Mouse (Mus musculus): ENCODE data around the gene Gramd1c.

The Gramd1c gene

DNA sequence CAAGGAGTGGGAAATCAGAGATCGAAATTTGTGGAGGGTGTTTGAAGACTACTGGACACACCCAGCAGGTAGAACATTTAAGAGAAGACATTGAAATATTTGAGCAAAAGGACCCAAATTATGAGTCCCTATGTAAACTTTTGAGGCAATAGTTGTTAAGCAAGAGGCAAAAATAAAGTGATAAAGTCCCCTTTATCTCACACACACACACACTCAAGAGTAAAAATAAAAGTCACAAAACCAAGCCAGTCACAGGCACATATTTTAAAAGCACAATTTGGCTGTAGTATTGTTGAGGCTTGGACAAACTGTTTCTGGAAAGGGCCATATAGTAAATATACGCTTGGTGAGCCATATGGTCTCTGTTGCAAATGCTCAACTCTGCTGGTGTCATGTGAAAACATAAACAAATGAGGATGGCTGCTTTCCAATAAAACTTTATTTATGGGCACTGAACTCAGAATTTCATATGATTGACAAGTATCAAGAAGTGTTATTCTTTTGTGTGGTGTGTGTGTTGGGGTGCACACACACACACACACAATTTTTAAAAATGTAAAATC lies 44.1 kb downstream of the Gramd1c start:
- no peak for DNase-seq (ENCODE audit: low spot score in 2 of 2)

DNA sequence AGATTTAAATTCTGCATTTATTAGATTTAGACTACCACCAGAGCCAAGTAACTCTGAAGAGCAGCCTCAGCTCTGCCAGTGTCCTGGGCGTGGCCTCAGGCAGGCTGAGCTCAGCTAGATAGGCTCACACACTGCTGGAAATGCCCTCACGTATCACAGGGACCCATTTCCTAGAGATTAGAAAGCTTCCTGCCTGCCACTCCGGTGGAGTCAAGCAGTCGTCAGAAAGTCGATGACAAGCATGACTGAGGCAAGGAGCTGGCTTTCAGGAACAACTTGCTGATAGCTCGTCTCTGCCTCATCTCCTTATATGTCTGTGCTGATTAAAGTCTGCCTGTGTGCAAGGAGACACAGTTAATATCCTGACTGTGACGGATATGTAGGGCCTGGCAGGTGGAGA lies 44.8 kb downstream of the Gramd1c start:
- peak in 1 of 2 experiments; percentile 56 for DNase-seq (ENCODE audit: low spot score in 2 of 2)

DNA sequence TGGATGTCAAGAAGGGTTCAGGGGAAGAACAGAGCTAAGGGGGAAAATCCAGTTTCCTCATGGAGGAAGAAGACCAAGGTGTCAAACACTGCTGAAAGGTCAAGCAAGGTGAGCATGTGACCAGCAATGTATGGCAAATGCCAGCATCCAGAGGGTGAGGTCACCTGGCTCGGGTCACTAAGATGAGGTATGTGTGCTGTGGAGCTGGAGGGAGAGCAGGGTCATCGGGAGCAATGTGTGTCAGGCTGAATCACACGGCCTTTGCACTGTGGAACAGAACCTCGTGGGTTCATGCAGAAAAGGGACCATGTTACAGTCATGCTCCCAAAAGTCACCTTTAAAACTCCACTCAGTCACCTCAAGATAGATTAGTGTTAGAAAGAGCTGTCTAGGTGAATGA lies 45.4 kb downstream of the Gramd1c start:
- DNase-seq (ENCODE audit: low spot score in 2 of 2) = no peak

DNA sequence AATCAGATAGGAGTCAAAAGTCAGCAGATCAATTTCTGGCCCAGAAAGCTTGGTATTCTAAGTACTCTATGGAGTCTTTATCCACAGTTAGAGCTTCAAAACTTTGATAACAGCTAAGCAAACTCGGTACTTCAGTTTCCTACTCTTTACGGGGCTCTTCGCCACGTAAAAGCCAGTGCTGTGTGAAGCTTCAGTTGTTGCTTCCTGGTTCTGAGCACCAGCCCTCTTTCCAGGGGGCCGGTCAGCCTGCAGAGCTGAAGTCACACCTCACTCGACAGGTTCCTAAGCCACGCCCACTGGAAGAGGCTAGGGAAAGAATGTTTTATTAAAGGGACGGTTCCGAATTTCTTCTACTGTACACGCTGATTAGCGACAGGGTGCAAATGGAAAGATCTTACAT lies 47.0 kb downstream of the Gramd1c start:
- DNase-seq (ENCODE audit: low spot score in 2 of 2) = peak in 1 of 2 experiments; percentile 56

DNA sequence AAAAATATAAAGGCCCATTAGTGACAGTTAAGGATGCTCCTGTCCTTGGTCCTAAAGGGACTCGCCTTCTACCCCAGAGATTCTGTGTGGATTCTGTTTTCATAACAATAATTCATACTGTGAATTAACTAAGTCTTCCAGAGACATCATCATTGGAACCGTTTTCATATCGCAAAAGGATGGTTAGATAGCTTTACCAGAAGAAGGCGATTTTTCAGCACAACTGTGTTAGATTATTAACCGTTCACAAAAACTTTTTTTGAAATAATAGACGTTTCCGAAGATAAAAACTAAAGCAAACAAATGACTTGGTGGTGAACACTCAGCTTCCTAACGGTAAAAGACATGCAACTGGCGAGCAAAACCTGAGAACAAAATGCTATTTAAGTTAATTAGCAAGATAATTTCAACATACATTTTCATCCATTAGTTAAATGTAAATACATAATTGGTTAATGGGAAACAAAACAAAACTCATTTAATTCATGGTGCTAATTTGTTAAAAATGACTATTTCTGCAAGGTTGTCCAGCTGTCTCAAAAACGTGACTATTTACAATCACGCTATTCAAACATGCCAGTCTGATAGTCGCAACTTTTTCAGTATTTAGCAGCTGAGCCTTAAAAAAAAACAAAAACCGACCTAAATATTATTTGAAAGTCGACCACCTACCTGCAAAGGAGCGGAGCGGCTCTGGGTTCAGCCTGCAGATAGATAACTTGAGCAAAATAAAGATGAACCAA lies 47.6 kb downstream of the Gramd1c start:
- DNase-seq (ENCODE audit: low spot score in 2 of 2) = no peak

DNA sequence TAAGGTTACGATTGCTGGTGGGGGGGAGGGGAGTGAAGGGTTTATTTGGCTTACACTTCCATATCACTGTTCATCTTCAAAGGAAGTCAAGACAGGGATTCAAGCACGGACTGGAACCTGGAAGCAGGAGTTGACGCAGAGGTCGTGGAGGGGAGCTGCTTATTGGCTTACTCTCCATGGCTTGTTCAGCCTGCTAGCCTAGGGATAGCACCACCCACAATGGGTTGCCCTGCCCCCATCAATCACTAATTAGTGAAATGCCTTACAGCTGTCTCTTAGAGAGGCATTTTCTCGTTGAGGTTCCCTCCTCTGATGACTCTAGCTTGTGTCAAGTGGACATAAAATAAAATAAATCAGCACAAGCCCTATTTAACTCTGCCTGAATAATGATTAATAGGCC lies 52.1 kb downstream of the Gramd1c start:
- DNase-seq (ENCODE audit: low spot score in 2 of 2) = no peak

DNA sequence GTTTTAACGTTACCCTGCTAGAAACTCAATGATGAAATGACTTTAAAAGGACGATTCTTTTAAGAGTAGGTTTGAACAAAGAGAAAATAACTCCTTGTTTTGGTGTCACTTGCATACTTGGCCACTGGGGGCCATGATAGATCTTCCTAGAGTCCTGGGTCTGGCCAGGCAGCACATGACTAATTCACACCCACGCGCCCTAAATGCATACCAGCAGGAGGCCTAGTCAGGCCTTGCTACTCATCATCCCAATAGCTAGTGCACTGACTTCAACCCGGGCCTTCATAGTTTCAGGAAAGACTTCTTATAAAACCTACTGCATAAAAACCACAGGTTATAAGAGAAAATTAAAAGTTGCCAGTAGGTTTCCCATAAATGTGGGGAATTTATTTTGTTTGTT lies 61.1 kb downstream of the Gramd1c start:
- DNase-seq (ENCODE audit: low spot score in 2 of 2) = no peak

DNA sequence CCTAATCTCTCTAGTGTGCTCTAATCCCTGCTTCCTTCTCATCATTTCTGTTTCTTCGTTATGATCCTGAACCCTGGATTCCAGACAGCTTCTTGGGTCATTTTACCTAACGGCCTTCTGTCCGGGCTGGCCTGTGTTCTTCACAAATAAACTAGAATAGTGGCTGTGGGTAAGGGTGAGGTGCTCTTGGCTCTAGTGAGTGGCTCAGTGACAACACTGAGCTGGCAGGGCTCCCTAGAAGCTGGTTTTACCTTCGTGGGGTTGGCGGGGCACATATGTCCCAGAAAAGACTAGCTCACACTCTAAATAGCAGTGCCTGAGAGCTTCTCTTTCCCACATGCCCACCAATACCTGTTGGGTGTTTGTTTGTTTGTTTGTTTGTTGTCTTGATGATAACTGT lies 63.6 kb downstream of the Gramd1c start:
- DNase-seq (ENCODE audit: low spot score in 2 of 2) = no peak

DNA sequence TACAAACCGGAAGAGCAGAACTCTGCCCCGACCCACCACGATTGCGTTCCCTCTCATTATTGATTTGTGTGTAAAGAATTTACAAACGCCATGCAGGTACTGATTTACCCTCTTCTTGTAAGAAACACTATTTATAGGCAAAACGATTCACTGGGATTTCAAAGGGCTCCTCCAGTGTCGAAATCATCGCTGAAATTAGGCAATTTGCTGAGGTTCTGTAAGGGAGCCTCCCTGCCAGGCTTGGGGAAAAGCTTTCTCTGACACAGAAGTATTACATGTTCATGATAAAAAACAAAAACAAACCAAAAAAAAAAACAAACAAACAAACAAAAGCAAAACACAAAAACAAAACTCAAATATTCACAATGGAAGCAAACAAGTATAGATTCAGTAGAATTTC lies 64.0 kb downstream of the Gramd1c start:
- DNase-seq (ENCODE audit: low spot score in 2 of 2) = no peak

DNA sequence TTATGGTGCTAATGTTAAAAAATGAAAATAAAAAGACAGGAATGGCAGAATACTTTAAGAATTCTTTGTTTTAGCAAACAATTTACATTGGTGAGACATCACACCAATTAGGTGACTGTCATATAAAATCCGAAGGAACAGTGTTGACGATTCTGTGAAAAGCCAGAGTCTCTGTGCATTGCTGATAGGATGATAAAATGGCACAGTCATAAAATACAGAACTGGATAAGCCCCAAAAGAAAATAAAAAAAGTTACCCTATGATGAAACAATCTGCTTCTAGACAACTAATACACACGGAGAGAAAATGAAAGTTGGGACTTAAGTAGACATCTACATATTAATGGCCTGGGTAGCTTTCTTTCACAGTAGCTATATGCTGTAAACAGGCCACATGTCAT lies 68.5 kb downstream of the Gramd1c start:
- DNase-seq (ENCODE audit: low spot score in 2 of 2) = no peak

DNA sequence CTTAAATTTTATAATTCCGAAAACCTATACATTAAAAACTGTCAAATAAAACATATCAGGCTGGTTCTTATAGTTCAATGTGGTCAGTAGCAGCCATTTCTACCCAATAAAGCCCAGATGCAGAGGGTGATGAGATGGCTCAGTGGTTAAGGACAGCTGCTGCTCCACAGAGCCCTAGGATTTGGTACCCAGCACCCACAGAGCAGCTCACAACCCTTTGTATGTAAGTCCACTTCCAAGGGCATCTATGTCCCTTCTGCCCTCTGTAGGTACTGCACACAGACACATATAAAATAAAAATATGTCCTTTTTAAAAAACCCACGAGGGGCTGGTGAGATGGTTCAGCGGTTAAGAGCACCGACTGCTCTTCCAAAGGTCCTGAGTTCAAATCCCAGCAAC lies 76.8 kb downstream of the Gramd1c start:
- DNase-seq (ENCODE audit: low spot score in 2 of 2) = no peak

DNA sequence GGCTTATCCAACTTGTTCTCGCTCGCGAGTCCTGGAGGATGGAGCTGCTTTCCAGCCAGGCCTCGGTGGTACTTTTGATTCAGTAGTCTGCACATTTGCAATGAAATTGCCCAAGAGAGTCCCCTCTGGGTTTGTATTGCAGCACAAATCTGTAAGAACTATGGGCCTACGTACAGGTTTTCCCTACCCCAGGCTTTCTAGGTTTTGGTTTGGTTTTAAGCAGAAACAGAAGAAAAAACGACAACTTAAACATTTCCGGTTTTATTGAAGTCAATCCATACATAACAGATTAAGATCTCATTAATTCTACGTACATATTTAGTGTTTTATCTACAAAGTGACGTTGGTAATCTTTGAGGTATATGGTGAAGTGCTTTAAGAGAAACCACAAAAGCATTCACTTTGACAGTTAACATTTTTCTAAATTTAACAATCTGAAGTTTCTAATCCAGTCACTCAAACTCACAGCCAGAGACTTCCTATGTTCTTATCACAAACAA lies 83.0 kb downstream of the Gramd1c start:
- no peak for DNase-seq (ENCODE audit: low spot score in 2 of 2)

DNA sequence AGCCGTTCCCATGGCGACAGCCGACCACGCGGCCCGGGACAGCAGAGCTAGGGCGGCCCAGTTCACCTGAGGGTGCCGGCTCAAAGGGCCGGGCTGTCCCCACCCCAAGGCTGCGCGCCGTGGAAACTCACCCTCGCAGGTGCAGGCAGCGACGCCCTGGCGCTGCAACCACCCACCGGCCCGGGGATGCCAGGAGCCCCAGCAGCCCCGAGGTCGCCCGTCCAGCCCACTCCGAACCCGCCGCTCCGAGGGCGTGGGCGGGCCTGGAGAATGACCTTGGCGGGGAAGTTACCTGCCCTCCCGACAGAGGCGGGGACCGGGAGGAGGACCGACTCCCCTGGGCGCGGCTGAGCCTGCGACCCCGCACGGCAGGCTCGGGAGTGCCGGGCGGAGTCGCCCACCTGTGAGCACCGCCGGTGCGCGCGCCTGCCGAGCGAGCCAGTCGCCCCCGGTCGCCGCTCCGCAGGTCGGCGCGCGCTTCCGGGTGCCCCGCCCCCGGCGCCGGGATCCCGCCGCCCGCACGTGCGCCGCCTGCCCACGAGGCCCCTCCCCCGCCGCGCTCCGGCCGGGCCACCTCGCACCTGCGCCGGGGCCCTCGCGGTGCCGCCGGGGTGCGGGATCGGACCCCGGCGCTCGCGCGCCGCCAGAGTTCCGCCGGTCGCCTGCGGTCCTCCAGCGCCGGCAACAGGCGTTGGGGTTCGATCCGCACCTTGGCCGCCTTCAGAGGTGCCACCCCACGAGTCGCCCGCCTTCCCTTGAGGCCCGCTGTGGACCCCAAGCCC lies 83.6 kb downstream of the Gramd1c start, which contains the start of gene Zdhhc23:
Gene Zdhhc23 (minus strand): TSS at position 464 of the 782 bp plus-strand sequence.
- DNase-seq (ENCODE audit: low spot score in 2 of 2) = peak; percentile 24 to 54

DNA sequence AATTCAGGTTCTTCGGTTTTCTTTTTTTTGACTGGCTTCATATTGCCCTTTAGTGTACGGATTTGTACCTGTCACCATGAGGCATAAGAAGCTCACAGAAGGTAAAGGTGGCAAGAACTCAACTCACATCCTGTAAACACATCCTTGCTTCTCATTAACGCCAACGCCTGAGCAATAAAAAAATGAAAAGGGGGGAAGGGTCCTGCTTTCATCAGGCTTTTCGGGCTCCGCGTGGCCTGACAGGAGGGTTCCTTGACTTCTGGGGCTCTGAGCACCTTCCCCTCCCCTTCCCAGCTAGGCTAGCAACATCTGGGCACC lies 84.2 kb downstream of the Gramd1c start:
- DNase-seq (ENCODE audit: low spot score in 2 of 2) = no peak

DNA sequence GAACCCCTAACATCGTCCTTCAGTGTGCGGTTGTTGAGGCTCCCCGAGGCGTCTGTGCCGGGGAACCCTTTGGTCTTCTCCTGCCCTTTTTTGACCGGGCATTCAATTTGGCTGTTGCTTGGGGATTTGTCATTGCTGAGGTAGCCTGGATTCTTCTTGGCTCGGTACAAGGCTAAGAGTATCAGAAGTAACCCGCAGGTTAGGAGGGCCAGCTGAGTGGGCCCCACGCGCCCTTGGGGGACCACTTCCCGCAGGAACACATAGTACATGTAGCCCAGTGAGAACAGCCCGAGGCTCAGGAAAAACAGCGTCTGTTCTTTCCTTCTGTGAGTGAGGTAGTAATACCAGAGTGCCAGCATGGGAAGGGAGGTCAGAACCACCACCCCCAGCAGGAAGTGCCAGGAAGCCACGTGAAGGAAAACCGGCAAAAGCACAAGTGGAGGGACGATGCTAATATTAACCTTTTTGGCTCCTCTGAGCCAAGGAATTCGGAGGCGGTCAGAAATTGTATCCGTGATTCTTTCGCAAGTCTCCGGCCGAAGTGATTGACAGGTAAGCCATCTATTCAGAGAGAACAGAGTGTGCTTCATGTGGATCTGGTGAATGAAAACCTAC lies 89.4 kb downstream of the Gramd1c start:
- no peak for DNase-seq (ENCODE audit: low spot score in 2 of 2)

DNA sequence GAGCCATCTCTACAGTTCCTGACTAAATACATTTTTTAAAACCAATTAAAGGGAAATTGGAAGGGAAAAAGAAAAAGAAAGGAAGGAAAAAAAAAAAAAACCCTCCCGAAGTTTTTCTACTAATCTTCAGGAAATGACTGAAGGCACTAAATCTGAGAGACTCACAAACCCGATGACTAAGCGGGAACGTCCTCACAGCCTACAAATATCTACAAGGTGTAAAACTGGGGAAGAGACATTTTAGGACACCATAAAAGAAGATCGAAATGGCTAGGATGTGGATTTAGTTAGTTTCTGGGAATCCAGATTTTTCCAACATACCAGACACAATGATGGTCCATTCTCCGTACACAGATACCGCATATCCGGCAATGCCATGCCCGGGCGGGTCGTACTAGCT lies 90.0 kb downstream of the Gramd1c start:
- DNase-seq (ENCODE audit: low spot score in 2 of 2) = no peak

DNA sequence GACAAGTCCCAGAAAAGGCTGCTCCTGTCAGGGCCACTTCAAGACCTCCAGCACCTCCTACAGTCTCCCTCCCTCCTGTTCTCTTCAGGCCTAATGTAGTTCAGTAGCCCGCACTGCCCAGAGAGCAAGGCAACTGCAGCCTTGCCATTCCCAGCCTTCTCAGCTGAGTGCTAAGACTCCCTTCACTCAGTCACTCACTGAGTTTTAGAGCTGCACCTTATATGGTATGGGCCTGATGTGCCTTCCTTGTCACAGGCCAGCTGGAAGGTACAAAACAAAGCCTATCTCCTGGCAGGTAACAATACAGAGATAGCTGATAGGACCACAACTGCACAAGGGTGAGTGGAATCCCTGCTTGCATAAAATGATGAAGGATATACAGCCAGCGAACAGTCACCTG lies 90.8 kb downstream of the Gramd1c start:
- no peak for DNase-seq (ENCODE audit: low spot score in 2 of 2)

DNA sequence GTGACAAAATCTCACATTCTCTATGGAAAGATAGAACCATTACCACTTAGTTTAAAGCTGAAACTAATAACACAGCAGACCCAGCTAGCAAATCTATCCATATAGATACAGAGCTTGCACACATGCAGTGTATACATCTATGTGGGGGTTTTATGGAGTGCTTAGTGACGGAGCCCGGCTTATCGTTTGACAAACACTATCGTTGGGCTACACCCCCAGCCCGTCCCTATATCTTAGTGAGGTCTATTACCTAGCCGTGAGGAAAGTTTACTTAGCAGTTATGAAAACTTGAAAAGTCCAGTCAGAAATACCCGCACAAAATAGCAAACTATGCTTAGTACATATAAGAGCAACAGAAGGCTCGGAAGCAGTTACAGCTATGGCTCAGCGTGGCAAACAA lies 91.4 kb downstream of the Gramd1c start:
- no peak for DNase-seq (ENCODE audit: low spot score in 2 of 2)

DNA sequence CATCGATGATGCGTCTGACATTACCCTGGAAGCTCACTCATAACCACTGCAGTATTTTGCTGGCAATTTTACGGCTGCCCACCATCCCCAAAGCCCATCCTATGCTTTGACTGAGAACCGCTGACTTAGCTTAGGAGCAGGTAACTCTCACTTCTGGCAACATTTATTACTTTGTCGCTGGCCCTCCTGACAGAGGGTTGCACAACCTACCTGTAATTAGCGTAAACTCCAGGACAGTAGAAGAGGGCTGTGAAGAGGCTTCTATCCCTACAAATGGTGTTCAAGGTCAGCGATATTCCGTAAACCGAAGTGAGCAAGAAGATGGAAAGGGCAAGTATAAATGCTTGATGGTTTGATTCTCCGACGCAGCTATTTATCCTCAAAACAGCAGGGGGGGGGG lies 92.0 kb downstream of the Gramd1c start:
- DNase-seq (ENCODE audit: low spot score in 2 of 2) = no peak

DNA sequence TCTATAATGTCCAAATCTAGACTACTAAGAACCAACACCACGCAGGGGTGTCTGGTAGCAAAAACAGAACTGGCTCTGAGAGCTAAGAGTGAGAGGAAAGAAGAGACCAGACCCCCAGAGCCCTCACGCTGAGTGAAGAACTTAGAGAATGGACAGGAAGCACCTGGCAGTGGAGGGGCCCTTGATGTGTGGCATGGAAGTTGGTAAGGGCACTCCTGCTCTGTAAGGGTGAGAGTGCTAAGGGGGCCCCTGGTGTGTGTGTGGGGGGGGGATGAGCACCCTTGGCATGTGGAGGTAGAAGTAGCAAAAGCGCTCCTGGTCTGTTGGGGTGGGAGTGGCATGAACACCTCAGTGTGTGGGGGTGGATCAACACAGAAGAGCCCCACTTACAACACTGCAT lies 92.7 kb downstream of the Gramd1c start:
- DNase-seq (ENCODE audit: low spot score in 2 of 2) = no peak

DNA sequence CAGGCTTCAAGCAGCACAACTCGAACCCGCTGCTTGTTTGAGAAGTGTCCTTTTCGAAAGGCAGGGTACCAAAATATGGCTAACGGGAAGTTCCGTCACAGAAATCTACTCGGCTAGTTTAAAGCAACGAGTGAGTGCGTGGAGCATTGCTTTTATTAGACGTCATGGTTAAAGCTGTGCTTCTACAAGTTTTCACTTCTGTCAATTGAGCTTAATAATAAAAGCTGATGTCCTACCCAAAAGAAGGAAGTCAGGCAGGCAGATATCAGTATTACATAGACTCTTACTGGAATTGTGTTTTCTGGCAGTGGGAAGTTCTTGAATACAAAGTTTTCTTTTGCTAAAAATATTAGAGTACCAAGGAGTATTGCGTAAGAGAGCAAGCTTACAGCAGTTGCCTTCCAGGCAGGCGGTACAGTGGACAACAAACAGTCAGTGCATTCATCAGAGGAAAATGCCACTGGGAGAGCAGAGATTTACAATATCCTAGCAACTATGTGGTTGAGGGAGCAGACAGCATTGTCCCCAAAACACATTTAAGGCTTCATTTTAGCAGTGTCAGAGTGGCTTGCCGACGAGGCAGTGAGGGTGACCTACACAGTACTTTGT lies 97.3 kb downstream of the Gramd1c start:
- no peak for DNase-seq (ENCODE audit: low spot score in 2 of 2)

DNA sequence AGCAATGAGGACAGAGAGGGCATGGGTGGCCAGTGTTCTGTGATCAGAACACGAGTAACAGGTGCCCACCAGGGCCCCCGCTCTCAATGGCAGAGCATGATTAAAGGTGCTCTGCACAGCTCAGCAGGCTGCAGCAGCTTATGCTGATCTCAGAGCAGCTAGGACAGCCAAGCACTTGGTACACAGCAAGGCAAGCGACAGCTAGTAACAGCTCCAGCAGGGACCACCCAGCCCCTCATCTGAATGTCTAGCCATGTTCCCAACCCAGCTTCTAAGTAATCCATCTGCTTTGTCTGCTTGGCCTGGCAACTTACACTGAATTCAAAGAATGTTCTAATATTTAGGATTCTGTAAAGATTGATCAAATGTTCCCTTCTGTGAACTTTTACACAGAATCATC lies 99.4 kb downstream of the Gramd1c start:
- no peak for DNase-seq (ENCODE audit: low spot score in 2 of 2)

All from spleen, postnatal 10 days (tissue).